Mouse (Mus musculus) liver, embryonic 13.5 days (tissue): ENCODE measurements around the gene Kctd7. TPM values are rescaled to one million over a fixed set of nuclear protein-coding genes. Genes with fewer than 3 reads are reported as not detected.

Experiments
- ATAC-seq: fragments of 200-750 bp; cut with Nextera tagmentation; 2 replicates; pipeline ENCODE4 v1.8.0; 2017; ENCODE audit warnings: low read depth, mild to moderate bottlenecking, moderate number of reproducible peaks, moderate library complexity
- DNase-seq: peaks from one replicate; pipeline ENCODE4 v3.0.0; 2022
- H3K27ac ChIP-seq: fragments of 300-500 bp; sonication (generic); 2 replicates; pipeline ENCODE4 v1.5.1; 2015; ENCODE audit warnings: moderate library complexity, mild to moderate bottlenecking, inconsistent platforms
- H3K27me3 ChIP-seq: fragments of 300-500 bp; sonication (generic); 2 replicates; pipeline ENCODE4 v1.6.1; 2015; ENCODE audit warnings: mild to moderate bottlenecking, inconsistent platforms
- H3K36me3 ChIP-seq: fragments of 300-500 bp; sonication (generic); 2 replicates; pipeline ENCODE4 v1.6.1; 2015; ENCODE audit warnings: mild to moderate bottlenecking, inconsistent platforms
- H3K4me1 ChIP-seq: fragments of 300-500 bp; sonication (generic); replicated peaks from 2 replicates; pipeline ENCODE4 v1.6.1; 2015; ENCODE audit warnings: inconsistent platforms
- H3K4me2 ChIP-seq: fragments of 300-500 bp; sonication (generic); 2 replicates; pipeline ENCODE4 v1.6.1; 2015; ENCODE audit warnings: inconsistent platforms, mild to moderate bottlenecking, moderate library complexity
- H3K4me3 ChIP-seq: fragments of 300-500 bp; sonication (generic); replicated peaks from 2 replicates; pipeline ENCODE4 v1.5.1; 2015; ENCODE audit warnings: mild to moderate bottlenecking, inconsistent platforms
- H3K9ac ChIP-seq: fragments of 300-500 bp; sonication (generic); 2 replicates; pipeline ENCODE4 v1.6.1; 2015; ENCODE audit warnings: mild to moderate bottlenecking, inconsistent platforms
- H3K9me3 ChIP-seq: fragments of 300-500 bp; sonication (generic); replicated peaks from 2 replicates; pipeline ENCODE4 v1.6.1; 2016; ENCODE audit warnings: inconsistent platforms
- WGBS: fragments of 180-500 bp; shearing (Covaris S2); methylation state at CpG from one replicate; pipeline ENCODE4 v1.1.7; 2015; ENCODE audit not compliant: insufficient replicate concordance; 5-methylcytosine and 5-hydroxymethylcytosine counted together
- polyA plus RNA-seq: library from polyadenylated mRNA; unstranded; fragments of >200 nt; fragmentation: Nextera tagmentation; extraction: Ambion mirVana; gene quantifications from 2 replicates; pipeline ENCODE4 v1.2.1, GENCODE M21; 2015

Kctd7 gene
- polyA plus RNA-seq, 1 experiment from 2014 or later = 5.5 TPM

DNA sequence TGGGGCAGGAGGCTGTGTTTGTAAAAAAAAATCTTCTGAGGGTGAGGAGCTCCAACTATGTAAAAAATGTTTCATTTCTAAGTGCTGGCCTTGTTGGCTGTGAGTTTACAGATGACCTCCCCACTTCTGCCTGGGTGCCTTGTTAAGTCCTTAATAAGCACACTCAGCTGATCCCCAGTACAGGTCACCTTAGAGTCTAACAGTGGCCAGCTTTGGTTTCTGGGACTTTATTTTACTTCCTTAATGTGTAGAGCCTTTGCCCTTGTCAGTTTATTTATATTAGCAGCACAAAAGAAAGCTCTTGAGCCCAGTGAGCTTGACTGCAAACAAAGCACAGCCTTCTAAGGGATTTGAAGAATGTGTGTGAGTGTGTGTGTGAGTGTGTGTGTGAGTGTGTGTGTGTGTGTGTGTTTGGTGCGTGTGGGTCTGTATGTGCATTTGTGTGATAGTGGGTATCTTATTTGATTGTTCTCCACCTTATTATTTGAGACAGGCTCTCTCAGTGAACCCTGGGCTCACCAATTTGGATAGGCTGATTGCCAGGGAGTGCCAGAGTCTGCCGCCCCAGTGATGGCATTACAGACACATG is 47.8 kb downstream of the Kctd7 start:
- peaks cover 11% of the 10 kb centered on the region for H3K4me1 ChIP-seq
- no peak overlapping the region for H3K4me3 ChIP-seq
- H3K36me3 ChIP-seq = peaks cover 98% of the 10 kb centered on the region
- 89% methylated on average over 2 of the region's 2 CpGs for WGBS
- no peak overlapping the region for H3K27ac ChIP-seq
- DNase-seq (no peak), ATAC-seq (no peak)
- no peaks in the 10 kb centered on the region for H3K27me3 ChIP-seq
- no peak overlapping the region for H3K9ac ChIP-seq
- H3K4me2 ChIP-seq = no peak overlapping the region
- H3K9me3 ChIP-seq = no peaks in the 10 kb centered on the region

DNA sequence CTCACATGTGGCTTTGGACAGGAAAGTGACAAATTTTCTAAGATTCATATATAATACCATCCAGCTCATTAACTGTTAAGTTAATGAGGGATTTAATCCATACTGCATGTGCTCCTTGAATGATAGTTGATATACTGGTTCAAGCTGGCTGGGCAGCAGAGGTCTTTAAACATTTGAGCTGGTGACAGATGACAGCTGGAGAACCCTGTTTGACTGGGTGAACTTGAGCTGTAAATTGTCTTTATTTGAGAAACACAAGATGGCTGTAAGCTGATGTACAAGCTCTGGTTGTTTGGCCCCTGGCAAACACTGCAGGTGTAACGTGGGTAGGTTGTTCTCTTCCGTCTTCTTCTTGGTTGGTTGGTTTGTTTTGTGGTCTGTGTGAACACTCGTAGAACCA is 49.1 kb downstream of the Kctd7 start:
- Histone ChIP-seq H3K27ac (no peak overlapping the region), H3K27me3 (no peaks in the 10 kb centered on the region), H3K9me3 (no peaks in the 10 kb centered on the region), H3K4me3 (no peak overlapping the region), H3K4me1 (peaks cover 7% of the 10 kb centered on the region), H3K36me3 (peaks cover 98% of the 10 kb centered on the region), H3K9ac (no peak overlapping the region), H3K4me2 (no peak overlapping the region)
- no peak for DNase-seq
- 82% methylated on average over 3 of the region's 3 CpGs for WGBS
- no peak for ATAC-seq

DNA sequence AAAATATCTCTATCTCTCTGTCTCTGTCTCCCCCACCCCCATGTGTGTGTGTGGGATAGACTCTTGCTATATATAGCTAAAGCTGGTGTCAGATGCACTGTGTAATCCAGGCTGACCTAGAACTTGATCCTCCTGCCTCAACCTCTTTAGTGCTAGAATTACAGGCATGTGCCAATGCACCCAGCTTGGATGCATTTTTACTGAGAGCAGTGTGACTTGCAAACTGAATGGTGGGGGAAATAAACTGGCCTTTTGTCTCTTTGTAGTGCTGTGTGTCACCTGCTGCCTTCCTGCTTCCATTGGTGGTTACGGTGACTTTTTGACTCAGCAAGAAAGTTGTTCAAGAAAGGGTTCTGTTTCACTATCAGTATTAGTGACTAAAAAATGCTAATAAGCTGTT is 51.6 kb downstream of the Kctd7 start:
- no peaks in the 10 kb centered on the region for H3K27me3 ChIP-seq
- no peak overlapping the region for H3K4me2 ChIP-seq
- H3K27ac ChIP-seq = no peak overlapping the region
- H3K4me3 ChIP-seq = no peak overlapping the region
- DNase-seq (no peak), ATAC-seq (no peak)
- H3K9ac ChIP-seq = no peak overlapping the region
- no peaks in the 10 kb centered on the region for H3K9me3 ChIP-seq
- peaks cover 91% of the 10 kb centered on the region for H3K36me3 ChIP-seq
- H3K4me1 ChIP-seq = peaks cover 7% of the 10 kb centered on the region
- 74% methylated on average over 1 of the region's 1 CpGs for WGBS

DNA sequence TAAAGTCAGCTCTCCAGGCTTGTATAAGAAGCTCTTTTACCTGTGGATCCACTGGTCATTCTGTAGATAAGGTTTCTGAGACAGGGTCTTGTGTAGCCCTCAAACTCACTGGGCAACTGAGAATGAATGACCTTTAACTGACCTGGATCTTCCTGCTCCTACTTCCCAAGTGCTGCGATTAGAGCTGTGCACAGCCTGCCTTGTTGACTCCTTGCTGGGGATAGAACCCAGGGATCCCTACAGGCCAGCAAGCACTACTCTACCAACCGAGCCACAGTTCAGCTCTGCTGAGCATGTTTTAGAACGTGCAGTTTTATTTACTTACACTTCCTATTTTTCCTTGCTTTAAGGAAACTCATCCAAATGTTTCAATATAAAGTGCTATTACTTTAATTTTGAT is 52.8 kb downstream of the Kctd7 start:
- Histone ChIP-seq H3K4me2 (no peak overlapping the region), H3K9me3 (no peaks in the 10 kb centered on the region), H3K36me3 (peaks cover 89% of the 10 kb centered on the region), H3K27me3 (no peaks in the 10 kb centered on the region), H3K4me1 (peaks cover 7% of the 10 kb centered on the region), H3K9ac (no peak overlapping the region), H3K4me3 (no peak overlapping the region), H3K27ac (no peak overlapping the region)
- ATAC-seq (no peak), DNase-seq (no peak)
- 73% methylated on average over 3 of the region's 3 CpGs for WGBS

DNA sequence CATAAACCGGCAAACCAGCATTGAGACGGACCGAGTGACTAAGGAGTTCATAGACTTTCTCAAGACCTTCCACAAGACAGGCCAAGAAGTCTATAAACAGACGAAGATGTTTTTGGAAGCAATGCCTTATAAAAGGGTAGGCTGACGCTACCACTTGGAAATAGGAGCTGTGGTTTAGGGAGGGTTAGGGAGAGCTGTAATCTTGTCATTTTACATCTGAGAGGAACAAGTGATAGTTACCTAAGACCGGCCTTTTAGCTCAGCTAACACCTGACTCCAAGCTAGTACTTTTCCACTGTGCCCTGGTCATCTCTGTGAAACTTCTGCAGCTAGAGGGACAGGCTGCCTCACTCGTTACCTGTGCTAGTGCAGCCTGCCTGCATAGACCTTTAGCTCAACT is 53.3 kb downstream of the Kctd7 start:
- Histone ChIP-seq H3K27me3 (no peaks in the 10 kb centered on the region), H3K4me1 (peaks cover 7% of the 10 kb centered on the region), H3K4me2 (no peak overlapping the region), H3K36me3 (peaks cover 89% of the 10 kb centered on the region), H3K4me3 (no peak overlapping the region), H3K27ac (no peak overlapping the region), H3K9me3 (no peaks in the 10 kb centered on the region), H3K9ac (no peak overlapping the region)
- 85% methylated on average over 7 of the region's 7 CpGs for WGBS
- DNase-seq (no peak), ATAC-seq (no peak)

DNA sequence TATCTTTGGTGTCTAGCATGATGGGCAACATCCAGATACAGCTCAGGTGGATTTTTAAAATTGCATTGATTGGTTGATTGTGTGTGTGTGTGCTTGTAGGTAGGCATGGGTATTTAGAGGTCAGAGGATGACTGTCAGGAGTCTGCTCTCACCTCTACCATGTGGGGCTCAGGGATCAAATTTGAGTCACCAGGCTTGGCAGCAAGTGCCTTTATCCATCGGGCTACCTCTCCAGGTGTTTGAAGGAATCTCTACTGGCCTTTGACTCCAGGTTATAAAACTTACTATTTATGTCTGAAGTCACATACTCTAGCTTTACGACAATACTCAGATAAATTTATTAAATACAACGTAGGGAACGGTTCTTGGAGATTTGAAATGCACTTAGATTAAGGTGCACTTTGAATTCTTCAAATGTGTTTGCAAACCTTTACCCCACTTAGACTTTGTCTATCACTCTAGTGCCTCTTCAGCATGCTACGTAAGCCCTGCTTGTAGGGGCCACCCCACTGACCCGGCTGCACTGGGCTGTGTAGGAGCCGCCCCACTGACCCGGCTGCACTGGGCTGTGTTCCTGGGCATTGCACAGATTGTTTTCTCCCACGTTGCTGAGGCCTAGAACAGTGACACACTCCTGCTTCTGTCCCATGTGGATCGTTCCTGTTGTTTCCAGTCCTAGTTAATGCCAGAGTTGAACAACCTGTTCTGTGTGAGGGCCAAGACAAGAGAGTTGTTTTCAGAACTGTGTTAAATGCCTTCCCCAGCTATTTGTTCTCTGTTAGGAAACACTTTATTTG is 55.8 kb downstream of the Kctd7 start:
- Histone ChIP-seq H3K36me3 (peaks cover 84% of the 10 kb centered on the region), H3K4me1 (peaks cover 11% of the 10 kb centered on the region), H3K4me2 (no peak overlapping the region), H3K27ac (no peak overlapping the region), H3K27me3 (no peaks in the 10 kb centered on the region), H3K9ac (no peak overlapping the region), H3K9me3 (no peaks in the 10 kb centered on the region), H3K4me3 (no peak overlapping the region)
- ATAC-seq = no peak
- 86% methylated on average over 10 of the region's 10 CpGs for WGBS
- DNase-seq = no peak

DNA sequence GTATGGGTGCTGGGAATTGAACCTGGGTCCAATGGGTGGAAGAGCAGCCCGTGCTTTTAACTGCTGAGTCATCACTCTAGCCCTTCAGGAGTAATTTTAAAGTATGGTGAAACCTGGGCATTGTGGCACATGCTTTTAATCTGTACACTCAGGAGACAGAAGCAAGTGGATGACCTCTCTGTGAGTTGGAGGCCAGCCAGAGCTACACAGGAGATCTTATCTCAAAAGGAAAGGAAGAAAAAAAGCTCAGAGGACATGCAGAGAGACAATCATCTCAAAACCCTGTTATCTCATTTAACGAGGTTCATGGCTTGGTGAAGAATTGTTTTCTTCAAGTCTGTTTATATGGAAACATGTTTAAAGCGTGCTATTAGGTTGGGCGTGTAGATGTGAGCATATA is 59.3 kb downstream of the Kctd7 start:
- H3K36me3 ChIP-seq = peaks cover 81% of the 10 kb centered on the region

DNA sequence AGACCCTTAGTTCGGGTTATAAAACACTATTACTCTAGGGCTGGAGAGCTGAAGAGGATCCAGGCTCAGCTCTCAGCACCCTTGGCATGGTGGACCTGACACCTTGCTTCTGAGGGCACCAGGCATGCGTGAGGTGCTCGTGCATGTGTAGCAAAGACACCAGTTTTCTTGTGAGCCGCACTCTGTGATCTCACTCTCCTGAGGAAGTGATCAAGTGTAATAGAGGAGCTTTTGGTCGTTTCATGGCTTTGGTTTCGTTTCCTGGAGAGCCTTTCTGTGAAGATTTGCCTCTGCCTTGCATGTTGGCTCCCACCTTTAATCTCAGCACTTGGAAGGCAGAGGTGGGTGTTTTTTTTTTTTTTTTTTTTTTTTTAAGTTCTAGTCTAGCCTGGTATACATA is 59.9 kb downstream of the Kctd7 start:
- Histone ChIP-seq H3K9me3 (no peaks in the 10 kb centered on the region), H3K36me3 (peaks cover 83% of the 10 kb centered on the region), H3K9ac (no peak overlapping the region), H3K4me1 (peaks cover 10% of the 10 kb centered on the region), H3K27me3 (no peaks in the 10 kb centered on the region), H3K4me3 (no peak overlapping the region), H3K4me2 (no peak overlapping the region), H3K27ac (no peak overlapping the region)
- 80% methylated on average over 6 of the region's 6 CpGs for WGBS
- DNase-seq (no peak), ATAC-seq (no peak)

More for the DNA sequence above, 59.3 kb downstream of the Kctd7 start:
- no peak overlapping the region for H3K4me3 ChIP-seq
- ATAC-seq (no peak), DNase-seq (no peak)
- H3K9ac ChIP-seq = no peak overlapping the region
- no peak overlapping the region for H3K27ac ChIP-seq
- no peak overlapping the region for H3K4me2 ChIP-seq
- H3K27me3 ChIP-seq = no peaks in the 10 kb centered on the region
- H3K4me1 ChIP-seq = peaks cover 10% of the 10 kb centered on the region
- H3K9me3 ChIP-seq = no peaks in the 10 kb centered on the region
- WGBS = 68% methylated on average over 4 of the region's 4 CpGs

Other genes starting within 250 kb of the Kctd7 start
- gene Zbed5, start 249.1 kb upstream of the Kctd7 start, polyA plus RNA-seq = 1.00 and 1.1 TPM in 2 replicates
- gene Phkg1, start 246.3 kb upstream of the Kctd7 start, polyA plus RNA-seq = 0.18 and 0.22 TPM in 2 replicates
- 0.31 and 1.0 TPM in 2 replicates for gene Nupr1l, start 236.3 kb upstream of the Kctd7 start, polyA plus RNA-seq
- 22.9 and 29.4 TPM in 2 replicates for gene Vkorc1l1, start 202.9 kb upstream of the Kctd7 start, polyA plus RNA-seq
- 42.0 and 47.9 TPM in 2 replicates for gene Gusb, start 141.8 kb upstream of the Kctd7 start, polyA plus RNA-seq
- gene Asl, start 115.6 kb upstream of the Kctd7 start, polyA plus RNA-seq = 37.8 and 45.2 TPM in 2 replicates
- 31.6 and 34.4 TPM in 2 replicates for gene Crcp, start 115.6 kb upstream of the Kctd7 start, polyA plus RNA-seq
- 27.2 and 33.5 TPM in 2 replicates for gene Tpst1, start 71.5 kb upstream of the Kctd7 start, polyA plus RNA-seq
- gene Rabgef1, start 26.9 kb downstream of the Kctd7 start, polyA plus RNA-seq = 26.0 and 30.7 TPM in 2 replicates
- 30.7 and 34.4 TPM in 2 replicates for gene Tmem248, start 72.2 kb downstream of the Kctd7 start, polyA plus RNA-seq
- gene Sbds, start 110.7 kb downstream of the Kctd7 start, polyA plus RNA-seq = 55.0 and 64.9 TPM in 2 replicates
- gene Tyw1, start 110.8 kb downstream of the Kctd7 start, polyA plus RNA-seq = 16.0 and 18.0 TPM in 2 replicates
- not detected in 2 replicates for gene Caln1, start 224.6 kb downstream of the Kctd7 start, polyA plus RNA-seq
- gene A330070K13Rik, start 239.8 kb downstream of the Kctd7 start, polyA plus RNA-seq = not detected in 2 replicates